Mouse (Mus musculus) thymus, adult 18-20 months (tissue): ENCODE results near the gene Ino80e.
A peak's percentile ranks its signal among the peaks of the same experiment; 100 is the strongest.

ENCODE experiments used
- DNase-seq, 2 experiments: peaks; one replicate each; pipeline ENCODE4 v3.0.0; 2022; ENCODE audit warnings: mixed read lengths in 2 of 2

The Ino80e gene

DNA sequence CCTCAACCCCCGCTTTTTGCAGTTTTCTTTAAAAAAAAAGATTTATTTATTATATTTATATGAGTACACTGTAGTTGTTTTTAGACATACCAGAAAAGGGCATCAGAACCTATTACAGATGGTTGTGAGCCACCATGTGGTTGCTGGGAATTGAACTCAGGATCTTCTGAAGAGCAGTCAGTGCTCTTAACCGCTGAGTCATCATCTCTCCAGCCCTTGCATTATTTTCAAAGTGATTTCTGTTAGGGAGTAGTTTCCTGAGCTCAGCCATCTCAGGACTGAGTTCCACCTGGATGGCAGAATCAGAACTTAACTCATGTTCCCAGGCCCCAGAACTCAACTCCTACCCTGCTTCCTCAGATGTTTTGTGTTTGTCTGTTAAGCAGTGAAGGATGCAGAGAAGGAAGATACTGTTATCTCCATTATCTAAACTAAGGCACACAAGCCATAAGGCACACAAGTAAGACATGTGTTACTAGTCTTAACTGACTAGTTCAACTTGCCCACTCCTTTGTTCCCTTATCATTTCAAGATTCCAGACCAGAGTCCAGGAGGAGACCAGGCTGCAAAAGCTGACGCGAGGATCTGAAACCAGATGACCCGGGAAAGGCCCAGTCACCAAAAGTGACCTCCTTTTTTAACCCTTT, 52.3 kb downstream of the Ino80e start:
- no peak for DNase-seq

DNA sequence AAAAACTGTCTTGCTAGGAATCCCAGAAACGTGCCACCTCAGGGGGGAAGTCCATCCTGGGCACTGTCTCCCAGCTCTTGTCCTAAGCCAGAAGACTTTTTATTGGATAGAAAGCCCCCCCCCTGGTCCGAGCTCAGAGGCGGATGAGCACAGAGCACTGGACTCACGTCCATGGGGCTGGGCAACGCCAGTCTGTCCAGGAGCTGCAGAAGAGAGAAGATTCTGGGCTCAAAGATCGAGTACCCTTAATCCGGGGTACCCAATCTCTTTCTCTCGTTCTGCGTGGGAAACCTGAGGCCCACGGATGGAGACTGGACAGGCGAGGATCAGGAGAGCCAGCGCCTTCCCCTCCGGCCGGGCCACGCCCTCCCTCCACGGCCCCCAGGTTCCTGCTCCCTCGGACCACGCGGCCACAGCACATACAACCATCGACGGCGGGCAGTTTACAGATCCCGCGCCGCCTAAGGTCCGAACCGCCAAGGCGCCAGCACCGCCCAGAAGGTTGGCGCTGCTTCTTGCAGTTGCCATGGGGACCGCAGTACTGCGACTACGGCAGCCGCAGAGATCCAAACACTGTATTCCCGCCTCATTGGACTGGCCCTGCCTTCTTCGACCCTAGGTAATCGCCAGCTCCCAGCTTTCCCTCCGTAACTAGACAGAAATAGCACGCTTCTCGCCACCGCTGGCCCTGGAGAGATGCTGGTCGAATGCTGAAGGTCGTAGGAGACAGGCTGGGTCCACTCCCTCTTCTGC, 53.3 kb downstream of the Ino80e start:
- peak; percentile 43 to 49 for DNase-seq

DNA sequence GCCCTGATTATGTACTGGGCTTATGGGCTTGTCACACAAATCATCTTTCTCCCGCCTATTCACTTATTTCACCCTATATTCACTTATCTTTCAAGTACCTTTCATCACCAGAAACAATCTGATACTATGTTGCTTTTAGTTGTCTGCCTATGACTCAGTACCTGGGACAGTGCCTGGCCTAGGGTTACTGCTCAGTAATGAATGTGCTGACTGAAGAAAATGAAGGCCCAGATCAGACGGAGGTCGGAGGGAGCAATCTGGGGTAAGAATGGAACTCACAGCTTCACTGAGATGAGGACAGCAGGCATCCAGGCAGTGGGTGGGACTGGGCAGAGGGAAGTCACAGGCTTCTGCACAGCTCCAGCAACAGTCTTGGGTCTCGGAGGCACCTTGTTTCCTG, 54.8 kb downstream of the Ino80e start:
- no peak for DNase-seq

DNA sequence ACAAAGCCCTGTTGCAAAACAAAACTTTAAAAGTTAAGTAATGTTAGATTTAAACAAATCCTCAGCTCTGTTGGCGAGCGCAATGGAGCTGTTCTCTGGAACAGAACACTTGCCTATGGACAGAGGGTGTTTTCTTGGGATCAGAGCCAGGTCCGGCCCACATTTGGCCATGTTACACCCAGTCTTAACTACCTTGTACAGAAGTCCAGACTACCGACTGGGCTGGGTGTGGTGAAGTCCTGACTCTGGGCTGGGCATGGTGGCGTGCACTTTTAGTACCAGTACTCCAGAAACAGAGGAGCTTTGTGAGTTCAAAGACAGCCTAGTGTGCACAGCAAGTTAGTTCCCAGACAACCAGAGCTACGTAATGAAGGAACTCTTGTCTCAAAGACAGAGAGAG, 55.2 kb downstream of the Ino80e start:
- no peak for DNase-seq

DNA sequence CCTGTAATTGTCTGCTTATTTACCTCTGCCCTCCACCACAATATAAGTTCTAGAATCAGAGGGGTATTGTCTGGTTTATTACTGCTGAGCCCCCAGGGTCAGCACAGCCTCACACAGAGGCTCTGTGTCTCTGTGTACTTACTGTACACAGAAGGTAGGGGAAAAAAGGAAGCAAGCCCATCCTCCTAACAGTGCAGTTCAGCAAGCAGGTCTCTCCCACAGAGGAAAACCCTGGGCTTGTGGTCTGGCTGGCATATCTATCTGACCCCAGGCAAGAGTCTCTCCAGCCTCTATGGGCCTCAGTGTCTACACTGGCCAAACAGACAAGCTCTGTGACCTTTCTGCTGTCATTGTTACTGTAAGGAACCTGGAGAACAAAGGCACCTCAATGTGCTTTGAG, 58.4 kb downstream of the Ino80e start:
- DNase-seq: no peak

DNA sequence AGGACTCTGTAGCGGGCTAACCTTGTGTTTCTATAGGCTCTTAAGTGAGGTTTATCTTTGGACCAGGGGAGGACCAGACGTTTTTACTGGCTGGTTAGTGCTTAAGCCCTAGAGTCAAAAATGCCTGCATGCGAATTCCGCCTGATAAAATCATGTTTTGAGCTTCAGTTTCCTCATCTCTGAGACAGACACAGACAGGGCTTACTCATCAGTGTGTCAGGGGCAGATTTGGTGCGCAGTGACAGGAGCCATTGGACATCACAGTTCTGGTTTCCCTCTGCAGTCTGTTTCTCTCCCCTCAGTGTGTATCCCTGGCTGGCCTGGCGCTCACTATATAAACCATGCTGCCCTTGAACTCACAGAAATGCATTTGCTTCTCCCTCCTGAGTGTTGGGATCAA, 59.0 kb downstream of the Ino80e start:
- no peak for DNase-seq

DNA sequence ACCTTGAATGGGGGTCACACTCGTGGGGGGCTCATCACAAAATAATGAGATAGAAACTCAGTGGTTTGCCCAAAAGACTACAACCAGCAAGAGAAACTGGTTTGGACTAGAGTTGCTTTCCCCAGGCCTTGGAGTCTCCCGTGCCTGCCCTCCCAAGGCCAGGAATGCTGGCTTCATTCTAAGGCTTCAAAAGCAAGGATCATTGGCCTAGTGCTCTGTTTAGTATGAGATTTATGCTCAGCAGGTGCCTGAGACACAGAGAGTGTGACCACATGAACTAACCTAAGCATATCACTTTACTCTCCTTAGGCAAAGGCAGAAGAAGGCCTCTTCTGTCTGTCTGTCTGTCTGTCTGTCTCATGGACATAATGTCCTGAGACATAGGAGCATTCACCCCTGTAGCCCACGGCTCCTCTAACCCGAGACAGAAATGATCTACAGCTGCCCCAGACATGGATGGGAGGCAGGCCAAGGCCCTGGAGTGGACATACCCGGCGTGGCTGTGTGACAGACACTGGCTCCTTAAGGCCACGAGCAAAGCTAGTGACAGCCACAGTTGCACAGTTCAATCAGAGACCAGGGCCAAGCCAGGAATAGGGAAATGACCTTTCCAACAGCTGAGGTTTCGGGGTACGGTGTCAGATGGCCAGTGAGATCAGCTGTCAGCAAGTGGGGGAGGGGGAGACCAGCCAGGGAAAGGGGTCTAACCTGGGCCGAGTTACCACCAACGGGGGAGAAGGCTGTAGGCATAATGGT, 59.9 kb downstream of the Ino80e start:
- no peak for DNase-seq

DNA sequence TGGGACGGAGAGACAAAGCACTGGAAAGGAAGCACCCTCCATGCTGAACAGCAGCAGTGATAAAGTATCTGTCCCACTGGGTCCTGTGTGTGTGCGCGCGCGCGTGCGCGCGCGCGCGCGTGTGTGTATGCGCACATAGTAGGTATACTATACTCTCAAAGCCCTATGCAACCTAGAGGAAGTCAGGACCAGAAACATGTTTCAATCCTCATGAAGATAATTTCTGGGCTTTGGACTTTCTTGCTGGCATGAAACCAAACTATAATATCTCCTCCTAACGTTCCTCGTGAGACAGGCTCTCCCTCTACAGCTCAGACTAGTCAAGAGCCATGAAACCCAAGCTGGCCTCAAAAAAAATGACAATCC, 61.1 kb downstream of the Ino80e start:
- no peak for DNase-seq
